Mouse (Mus musculus) liver, embryonic 11.5 days (tissue): ENCODE measurements around the gene Crim1. TPM values are rescaled to one million over a fixed set of nuclear protein-coding genes. Genes with fewer than 3 reads are reported as not detected.
A peak's percentile ranks its signal among the peaks of the same experiment; 100 is the strongest.

Source experiments
- ATAC-seq: fragments of 200-750 bp; cut with Nextera tagmentation; replicated peaks from 2 replicates; pipeline ENCODE4 v1.8.0; 2017; ENCODE audit warnings: moderate number of reproducible peaks, mild to moderate bottlenecking, moderate TSS enrichment, moderate library complexity; ENCODE audit not compliant: low FRiP score
- DNase-seq: peaks from one replicate; pipeline ENCODE4 v3.0.0-alpha.2; 2017; ENCODE audit warnings: low spot score
- H3K27ac ChIP-seq: fragments of 300-500 bp; sonication (generic); 2 replicates; pipeline ENCODE4 v1.5.1; 2014; ENCODE audit warnings: mild to moderate bottlenecking, low read depth, low read length, control low read depth
- H3K27me3 ChIP-seq: fragments of 300-500 bp; sonication (generic); replicated peaks from 2 replicates; pipeline ENCODE4 v1.6.1; 2014; ENCODE audit warnings: low read length, mixed read lengths; ENCODE audit not compliant: control insufficient read depth, insufficient read depth
- H3K36me3 ChIP-seq: fragments of 300-500 bp; sonication (generic); 2 replicates; pipeline ENCODE4 v1.6.1; 2014; ENCODE audit warnings: mild to moderate bottlenecking, low read length, moderate library complexity, mixed read lengths; ENCODE audit not compliant: control insufficient read depth, insufficient read depth
- H3K4me1 ChIP-seq: fragments of 300-500 bp; sonication (generic); replicated peaks from 2 replicates; pipeline ENCODE4 v1.6.1; 2014; ENCODE audit warnings: low read length, mixed read lengths; ENCODE audit not compliant: control insufficient read depth, insufficient read depth
- H3K4me2 ChIP-seq: fragments of 300-500 bp; sonication (generic); 2 replicates; pipeline ENCODE4 v1.6.1; 2014; ENCODE audit warnings: mild to moderate bottlenecking, control low read depth, moderate library complexity
- H3K4me3 ChIP-seq: fragments of 300-500 bp; sonication (generic); 2 replicates; pipeline ENCODE4 v1.5.1; 2014; ENCODE audit warnings: low read depth, low read length, control low read depth
- H3K9ac ChIP-seq: fragments of 300-500 bp; sonication (generic); 2 replicates; pipeline ENCODE4 v1.6.1; 2014; ENCODE audit warnings: low read depth, low read length, control low read depth
- H3K9me3 ChIP-seq: fragments of 300-500 bp; sonication (generic); 2 replicates; pipeline ENCODE4 v1.6.1; 2016; ENCODE audit warnings: low read length, inconsistent platforms, mixed read lengths; ENCODE audit not compliant: control insufficient read depth
- WGBS: fragments of 180-500 bp; shearing (Covaris S2); extraction: QIAGEN DNeasy Blood & Tissue Kit; methylation state at CpG from one replicate; pipeline ENCODE4 v1.1.7; 2014; 5-methylcytosine and 5-hydroxymethylcytosine counted together
- microRNA-seq: library from miRNA; unstranded; fragments of <30 nt; microRNA quantifications from one replicate; pipeline ENCODE4, GENCODE M21; 2017; ENCODE audit warnings: borderline number of aligned reads
- polyA plus RNA-seq: library from polyadenylated mRNA; unstranded; fragments of >200 nt; fragmentation: Nextera tagmentation; extraction: Ambion mirVana; gene quantifications from 2 replicates; pipeline ENCODE4 v1.2.1, GENCODE M21; 2014

Crim1 gene
- polyA plus RNA-seq, 1 experiment from 2014 or later = 2.7 TPM

DNA sequence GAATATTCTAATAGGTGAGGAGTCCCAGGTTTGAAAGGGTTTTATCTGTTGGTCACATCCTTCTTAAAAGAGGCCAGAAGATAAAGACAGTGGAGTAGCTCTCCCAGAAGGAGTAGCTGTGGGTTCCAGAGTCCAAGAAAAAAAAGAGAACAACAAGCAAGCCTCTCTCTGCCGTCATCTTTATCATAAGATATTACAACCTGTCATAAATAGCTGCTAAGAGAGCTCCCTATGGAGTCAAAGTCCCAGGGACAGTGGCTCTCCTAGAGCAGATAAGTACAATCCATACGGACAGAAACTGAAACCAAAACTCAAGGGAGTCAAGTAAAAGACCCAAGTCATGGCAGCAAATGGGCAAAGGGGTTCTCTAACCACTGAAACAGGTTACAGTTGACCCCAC lies 215.2 kb downstream of the Crim1 start:
- peak overlapping the region; percentile 29 for H3K4me2 ChIP-seq
- H3K27me3 ChIP-seq = no peaks in the 10 kb centered on the region
- no peak for ATAC-seq
- peaks cover 23% of the 10 kb centered on the region for H3K4me1 ChIP-seq
- DNase-seq = no peak
- H3K27ac ChIP-seq = no peak overlapping the region
- no peak overlapping the region for H3K4me3 ChIP-seq
- H3K9ac ChIP-seq = no peak overlapping the region
- 74% methylated on average over 2 of the region's 2 CpGs for WGBS
- peaks cover 3% of the 10 kb centered on the region; the same call in 1 of the 2 replicates for H3K36me3 ChIP-seq
- no peaks in the 10 kb centered on the region for H3K9me3 ChIP-seq

DNA sequence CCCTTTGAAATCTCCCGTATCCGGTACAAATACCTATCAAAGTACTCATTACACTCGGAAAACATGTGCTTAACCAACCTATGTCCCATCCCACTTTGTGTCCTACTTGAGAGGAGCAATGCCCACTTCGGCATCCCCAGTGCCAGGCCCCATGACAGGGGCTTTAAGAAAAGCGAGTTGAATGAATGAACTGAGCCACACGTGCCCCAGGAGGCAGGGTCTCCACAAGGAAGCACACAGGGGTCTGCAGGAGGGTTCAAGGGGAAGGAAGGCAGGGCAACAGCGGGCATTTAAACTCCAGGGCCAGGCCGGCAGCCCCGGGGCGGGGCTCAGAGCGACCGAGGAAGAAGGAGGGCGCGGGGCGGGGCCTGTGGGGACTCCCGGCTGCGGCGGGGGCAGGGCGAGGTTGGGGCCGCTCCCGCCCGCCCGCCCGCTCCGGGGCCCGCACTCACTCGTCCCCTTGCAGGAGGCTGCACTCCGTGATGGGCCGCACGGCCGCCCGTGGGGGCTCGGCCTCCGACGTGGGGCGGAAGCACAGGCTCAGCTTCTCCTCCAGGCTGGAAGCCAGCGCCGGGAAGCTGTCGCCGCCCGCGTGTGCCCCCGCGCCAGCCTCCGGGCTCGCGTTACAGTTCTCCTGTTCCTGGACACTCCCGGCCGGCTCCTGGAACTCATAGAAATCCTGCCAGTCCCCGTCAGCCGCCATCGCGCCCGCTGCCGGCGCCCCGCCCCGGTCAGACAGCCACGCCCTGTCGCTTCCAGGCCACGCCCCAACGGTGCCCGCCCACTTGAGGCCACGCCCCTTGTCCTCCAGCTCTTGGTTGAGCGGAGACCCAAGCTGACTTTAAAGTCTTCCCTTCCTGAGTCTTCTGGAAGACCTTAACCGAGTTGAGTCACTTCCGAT lies 217.6 kb downstream of the Crim1 start, which contains the start of gene Fez2:
Gene Fez2 (minus strand): TSS at position 772 of the 901 bp plus-strand sequence.
- peak within 1 kb of the TSS; percentile 96 for H3K27ac ChIP-seq
- peaks cover 23% of the 10 kb centered on the region for H3K4me1 ChIP-seq
- peak within 1 kb of the TSS; percentile 93 for H3K4me2 ChIP-seq
- ATAC-seq (peak; percentile 95), DNase-seq (peak; percentile 94)
- peak within 1 kb of the TSS; percentile 80 for H3K4me3 ChIP-seq
- no peaks in the 10 kb centered on the region for H3K9me3 ChIP-seq
- under 1% methylated on average over 49 of the region's 67 CpGs for WGBS
- no peaks in the 10 kb centered on the region for H3K27me3 ChIP-seq
- H3K9ac ChIP-seq = peak within 1 kb of the TSS; percentile 88
- H3K36me3 ChIP-seq = no peaks in the 10 kb centered on the region; the same call in 1 of the 2 replicates

DNA sequence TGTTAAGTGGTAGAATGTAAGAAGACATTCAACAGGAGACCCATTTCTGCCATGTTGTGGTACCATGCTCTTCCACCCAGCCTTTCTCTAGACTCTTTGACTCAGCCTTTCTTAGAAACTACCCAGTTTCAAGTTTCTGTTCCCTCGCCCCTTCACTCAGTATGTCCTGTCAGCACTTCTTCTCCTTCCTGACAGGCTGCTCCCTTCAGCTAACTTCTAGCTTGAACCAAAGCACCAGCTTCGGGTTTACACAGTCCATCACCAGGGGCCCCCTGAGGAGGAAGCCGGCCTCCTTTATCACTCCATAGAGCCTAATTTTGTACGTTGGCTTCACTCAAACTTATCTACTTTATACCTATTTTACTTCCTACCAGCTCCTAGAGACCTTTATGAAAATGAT lies 219.2 kb downstream of the Crim1 start:
- Histone ChIP-seq H3K9me3 (no peaks in the 10 kb centered on the region), H3K9ac (no peak overlapping the region), H3K4me1 (peaks cover 23% of the 10 kb centered on the region), H3K36me3 (no peaks in the 10 kb centered on the region), H3K4me3 (no peak overlapping the region), H3K27ac (no peak overlapping the region), H3K27me3 (no peaks in the 10 kb centered on the region), H3K4me2 (no peak overlapping the region)
- DNase-seq (no peak), ATAC-seq (no peak)
- WGBS = 33% methylated on average over 4 of the region's 4 CpGs

GRCm38 (mm10) chr17:78425026-78425425 lies 225.0 kb downstream of the Crim1 start:
- DNase-seq = no peak
- H3K4me3 ChIP-seq = no peak overlapping the region
- no peaks in the 10 kb centered on the region for H3K4me1 ChIP-seq
- no peak for ATAC-seq
- H3K36me3 ChIP-seq = no peaks in the 10 kb centered on the region
- no peak overlapping the region for H3K4me2 ChIP-seq
- H3K27me3 ChIP-seq = no peaks in the 10 kb centered on the region
- 80% methylated on average over 8 of the region's 8 CpGs for WGBS
- H3K9me3 ChIP-seq = no peaks in the 10 kb centered on the region
- no peak overlapping the region for H3K27ac ChIP-seq
- H3K9ac ChIP-seq = no peak overlapping the region

Small RNA genes within 50 kb of the gene (microRNA-seq; reads per million reads assigned to microRNA genes)
- gene Gm25069 = not detected

Other genes starting within 250 kb of the Crim1 start
- 30.9 and 33.3 TPM in 2 replicates for gene Fez2, start 217.9 kb downstream of the Crim1 start, polyA plus RNA-seq